Mouse (Mus musculus) hindbrain, embryonic 12.5 days (tissue): ENCODE results near the gene Rnf44. TPM values are rescaled to one million over a fixed set of nuclear protein-coding genes. Genes with fewer than 3 reads are reported as not detected.
A peak's percentile ranks its signal among the peaks of the same experiment; 100 is the strongest.

Source experiments
- ATAC-seq: fragments of 200-750 bp; cut with Nextera tagmentation; 2 replicates; pipeline ENCODE4 v1.8.0; 2017; ENCODE audit warnings: moderate TSS enrichment; ENCODE audit not compliant: low FRiP score
- H3K27ac ChIP-seq: fragments of 300-500 bp; sonication (generic); 2 replicates; pipeline ENCODE4 v1.5.1; 2016; ENCODE audit warnings: mild to moderate bottlenecking
- H3K27me3 ChIP-seq: fragments of 300-500 bp; sonication (generic); 2 replicates; pipeline ENCODE4 v1.6.1; 2016; ENCODE audit warnings: mild to moderate bottlenecking
- H3K36me3 ChIP-seq: fragments of 300-500 bp; sonication (generic); 2 replicates; pipeline ENCODE4 v1.6.1; 2016; ENCODE audit warnings: mild to moderate bottlenecking
- H3K4me1 ChIP-seq: fragments of 300-500 bp; sonication (generic); 2 replicates; pipeline ENCODE4 v1.6.1; 2016
- H3K4me2 ChIP-seq: fragments of 300-500 bp; sonication (generic); replicated peaks from 2 replicates; pipeline ENCODE4 v1.6.1; 2016; ENCODE audit warnings: mild to moderate bottlenecking
- H3K4me3 ChIP-seq: fragments of 300-500 bp; sonication (generic); 2 replicates; pipeline ENCODE4 v1.5.1; 2016; ENCODE audit warnings: mild to moderate bottlenecking
- H3K9ac ChIP-seq: fragments of 300-500 bp; sonication (generic); 2 replicates; pipeline ENCODE4 v1.6.1; 2016; ENCODE audit warnings: mild to moderate bottlenecking, moderate library complexity
- H3K9me3 ChIP-seq: fragments of 300-500 bp; sonication (generic); replicated peaks from 2 replicates; pipeline ENCODE4 v1.6.1; 2016; ENCODE audit warnings: mild to moderate bottlenecking
- WGBS: fragments of 180-500 bp; shearing (Covaris S2); methylation state at CpG from one replicate; pipeline ENCODE4 v1.1.7; 2016; 5-methylcytosine and 5-hydroxymethylcytosine counted together
- polyA plus RNA-seq: library from polyadenylated mRNA; unstranded; fragments of >200 nt; fragmentation: Nextera tagmentation; extraction: Ambion mirVana; gene quantifications from 2 replicates; pipeline ENCODE4 v1.2.1, GENCODE M21; 2016

The Rnf44 gene
- polyA plus RNA-seq, 1 experiment from 2014 or later, result 95.6 TPM

- Histone ChIP-seq H3K9me3 (no peaks in the 10 kb centered on the region), H3K36me3 (peaks cover 55% of the 10 kb centered on the region), H3K4me1 (peaks cover 36% of the 10 kb centered on the region), H3K27ac (no peak overlapping the region), H3K4me2 (peak overlapping the region; percentile 95), H3K4me3 (0 out of 2 replicates have a peak overlapping the region, but pooled peaks have one; percentile 91), H3K9ac (peak overlapping the region; percentile 98), H3K27me3 (no peaks in the 10 kb centered on the region)
- ATAC-seq, result no peak
- 78% methylated on average over 3 of the region's 3 CpGs for WGBS
Observed at GRCm38 (mm10) chr13:54684140-54684896, 9.4 kb downstream of the Rnf44 start.

GRCm38 (mm10) chr13:54683301-54683700 lies 10.4 kb downstream of the Rnf44 start:
- 98% methylated on average over 3 of the region's 3 CpGs for WGBS
- Histone ChIP-seq H3K27ac (no peak overlapping the region), H3K4me1 (peaks cover 31% of the 10 kb centered on the region), H3K4me3 (no peak overlapping the region), H3K9me3 (no peaks in the 10 kb centered on the region), H3K27me3 (no peaks in the 10 kb centered on the region), H3K9ac (no peak overlapping the region), H3K4me2 (no peak overlapping the region), H3K36me3 (peaks cover 64% of the 10 kb centered on the region)
- no peak for ATAC-seq

- Histone ChIP-seq H3K27ac (no peak overlapping the region), H3K36me3 (peaks cover 64% of the 10 kb centered on the region)
- no peak for ATAC-seq
Observed at GRCm38 (mm10) chr13:54681291-54681690, 12.4 kb downstream of the Rnf44 start.

DNA sequence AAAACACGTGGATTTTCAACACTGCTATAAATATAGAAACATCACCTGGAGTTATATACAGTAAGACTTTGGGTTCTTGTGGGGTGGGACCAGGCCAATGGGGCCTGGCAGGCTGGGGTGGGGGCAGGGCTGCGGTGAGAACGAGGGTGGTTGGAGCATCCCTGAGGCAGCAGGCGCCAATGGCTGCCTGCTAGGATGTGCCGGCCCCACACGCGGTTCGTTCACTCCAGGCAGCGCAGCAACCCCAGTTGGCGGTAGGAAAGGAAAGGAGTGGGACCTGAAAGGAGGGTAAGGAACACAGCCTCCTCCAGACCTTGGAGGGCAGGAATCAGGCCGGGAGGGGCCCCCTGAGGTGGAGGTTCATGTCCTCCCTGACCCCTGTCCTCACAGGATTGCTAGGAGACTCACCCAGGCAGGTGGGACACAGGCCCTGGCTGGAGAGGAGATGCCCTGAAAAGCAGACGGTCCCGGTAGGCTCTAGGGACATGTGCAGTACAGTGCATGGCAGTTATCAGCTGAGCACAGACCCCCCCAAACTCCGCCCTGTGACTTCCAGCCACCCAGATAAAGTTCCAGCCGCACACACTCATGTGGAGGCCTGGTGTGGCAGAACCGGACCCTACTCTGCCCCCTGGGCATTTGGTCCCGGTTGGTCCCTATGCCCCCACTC lies 13.4 kb downstream of the Rnf44 start:
- no peaks in the 10 kb centered on the region for H3K9me3 ChIP-seq
- peaks cover 19% of the 10 kb centered on the region for H3K4me1 ChIP-seq
- H3K36me3 ChIP-seq, result peaks cover 64% of the 10 kb centered on the region
- no peak overlapping the region for H3K4me2 ChIP-seq
- no peak for ATAC-seq
- no peak overlapping the region for H3K27ac ChIP-seq
- no peak overlapping the region for H3K4me3 ChIP-seq
- no peak overlapping the region for H3K9ac ChIP-seq
- WGBS, result 80% methylated on average over 17 of the region's 17 CpGs
- H3K27me3 ChIP-seq, result no peaks in the 10 kb centered on the region

More at GRCm38 (mm10) chr13:54681291-54681690, 12.4 kb downstream of the Rnf44 start:
- H3K4me3 ChIP-seq, result no peak overlapping the region
- H3K9me3 ChIP-seq, result no peaks in the 10 kb centered on the region
- WGBS, result 88% methylated on average over 8 of the region's 8 CpGs
- H3K27me3 ChIP-seq, result no peaks in the 10 kb centered on the region
- H3K9ac ChIP-seq, result no peak overlapping the region
- peaks cover 29% of the 10 kb centered on the region for H3K4me1 ChIP-seq
- H3K4me2 ChIP-seq, result no peak overlapping the region

DNA sequence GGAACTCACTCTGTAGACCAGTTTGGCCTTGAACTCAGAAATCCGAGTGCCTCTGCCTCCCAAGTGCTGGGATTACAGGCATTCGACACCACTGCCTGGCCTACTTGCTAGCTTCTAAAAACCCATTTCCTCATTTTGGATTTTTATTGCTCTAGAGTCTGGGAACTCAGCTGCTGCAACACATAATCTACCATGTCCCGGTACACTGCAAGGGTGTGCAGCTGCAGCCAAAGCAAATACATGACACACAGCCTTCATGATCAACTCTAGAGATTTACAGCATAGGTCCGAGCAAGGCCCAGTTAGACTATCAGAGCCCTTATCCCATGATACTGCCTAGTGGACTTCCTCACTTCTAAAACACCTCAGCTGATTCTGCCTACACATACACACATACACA lies 15.4 kb downstream of the Rnf44 start:
- ATAC-seq, result no peak
- Histone ChIP-seq H3K36me3 (peaks cover 47% of the 10 kb centered on the region), H3K27me3 (no peaks in the 10 kb centered on the region), H3K9me3 (no peaks in the 10 kb centered on the region), H3K27ac (0 out of 2 replicates have a peak overlapping the region, but pooled peaks have one; percentile 12), H3K4me1 (0 out of 2 replicates have a peak, but pooled peaks cover 4% of the 10 kb centered on the region), H3K9ac (no peak overlapping the region), H3K4me3 (no peak overlapping the region), H3K4me2 (no peak overlapping the region)
- 85% methylated on average over 4 of the region's 4 CpGs for WGBS

DNA sequence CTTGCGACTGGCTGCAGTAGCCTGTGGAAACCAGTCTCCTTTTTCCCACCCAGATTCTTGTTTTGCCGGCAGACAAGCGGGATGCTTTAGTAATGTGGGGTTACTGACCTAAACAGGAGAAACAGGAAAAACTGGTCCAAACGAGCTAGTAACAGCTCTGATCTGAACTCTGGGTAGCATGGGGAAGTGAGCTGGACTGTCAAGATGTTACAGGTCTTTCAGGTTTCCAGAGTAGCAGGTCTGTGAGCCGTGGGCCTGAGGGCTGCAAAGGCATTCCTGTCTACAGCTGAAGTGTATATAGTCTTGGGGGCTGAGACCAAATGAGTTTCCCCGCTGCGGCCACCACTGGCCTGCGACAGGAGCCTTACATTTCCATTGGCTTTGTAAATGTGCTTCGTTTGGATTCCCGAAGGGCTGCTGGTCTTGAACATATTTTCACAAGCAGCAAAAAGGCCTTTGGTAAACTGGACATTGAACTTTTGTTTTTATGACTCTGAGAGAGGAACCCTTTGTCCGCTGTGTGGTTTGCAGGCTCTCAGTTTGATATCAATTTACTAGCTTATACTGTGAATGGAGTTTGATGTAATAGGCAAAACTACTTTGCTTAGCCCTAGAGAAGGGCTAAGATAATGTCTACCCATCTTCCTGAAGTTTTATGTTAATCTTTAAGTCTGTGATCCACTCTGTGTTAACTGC lies 17.7 kb downstream of the Rnf44 start:
- Histone ChIP-seq H3K9ac (no peak overlapping the region), H3K27me3 (no peaks in the 10 kb centered on the region), H3K4me3 (no peak overlapping the region), H3K36me3 (peaks cover 24% of the 10 kb centered on the region), H3K9me3 (no peaks in the 10 kb centered on the region), H3K27ac (no peak overlapping the region), H3K4me2 (no peak overlapping the region), H3K4me1 (0 out of 2 replicates have a peak, but pooled peaks cover 2% of the 10 kb centered on the region)
- 58% methylated on average over 11 of the region's 11 CpGs for WGBS
- no peak for ATAC-seq

GRCm38 (mm10) chr13:54670491-54670890 lies 23.2 kb downstream of the Rnf44 start:
- Histone ChIP-seq H3K4me1 (no peaks in the 10 kb centered on the region), H3K4me2 (no peak overlapping the region), H3K9ac (no peak overlapping the region), H3K4me3 (no peak overlapping the region), H3K27ac (no peak overlapping the region), H3K9me3 (no peaks in the 10 kb centered on the region), H3K27me3 (no peaks in the 10 kb centered on the region), H3K36me3 (peaks cover 10% of the 10 kb centered on the region)
- WGBS, result 71% methylated on average over 2 of the region's 2 CpGs
- no peak for ATAC-seq

DNA sequence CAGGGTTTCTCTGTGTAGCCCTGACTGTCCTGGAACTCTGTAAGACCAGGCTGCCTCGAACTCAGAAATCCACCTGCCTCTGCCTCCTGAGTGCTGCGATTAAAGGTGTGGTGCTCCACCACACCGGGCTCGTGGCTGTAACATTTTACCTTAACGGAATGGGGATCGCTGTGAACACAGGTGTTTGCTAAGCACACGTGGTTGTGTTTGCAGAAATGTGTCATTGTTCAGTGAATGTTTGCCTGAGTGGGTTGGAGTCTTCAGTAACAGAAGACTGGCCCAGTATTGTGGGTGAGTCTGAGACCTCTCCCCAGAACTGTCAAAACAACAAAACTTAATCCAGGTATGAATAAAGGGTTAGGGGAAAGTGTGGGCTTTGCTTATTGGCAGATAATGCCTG lies 28.6 kb downstream of the Rnf44 start:
- Histone ChIP-seq H3K36me3 (peaks cover 47% of the 10 kb centered on the region), H3K9ac (no peak overlapping the region), H3K27me3 (no peaks in the 10 kb centered on the region), H3K4me3 (no peak overlapping the region), H3K4me1 (no peaks in the 10 kb centered on the region), H3K9me3 (no peaks in the 10 kb centered on the region), H3K27ac (no peak overlapping the region), H3K4me2 (no peak overlapping the region)
- WGBS, result 97% methylated on average over 7 of the region's 7 CpGs
- ATAC-seq, result no peak

GRCm38 (mm10) chr13:54664509-54664908 lies 29.2 kb downstream of the Rnf44 start:
- 93% methylated on average over 1 of the region's 1 CpGs for WGBS
- H3K27me3 ChIP-seq, result no peaks in the 10 kb centered on the region
- H3K27ac ChIP-seq, result no peak overlapping the region
- no peak overlapping the region for H3K9ac ChIP-seq
- peaks cover 47% of the 10 kb centered on the region for H3K36me3 ChIP-seq
- ATAC-seq, result no peak
- no peaks in the 10 kb centered on the region for H3K9me3 ChIP-seq
- H3K4me1 ChIP-seq, result no peaks in the 10 kb centered on the region
- H3K4me3 ChIP-seq, result no peak overlapping the region
- no peak overlapping the region for H3K4me2 ChIP-seq

DNA sequence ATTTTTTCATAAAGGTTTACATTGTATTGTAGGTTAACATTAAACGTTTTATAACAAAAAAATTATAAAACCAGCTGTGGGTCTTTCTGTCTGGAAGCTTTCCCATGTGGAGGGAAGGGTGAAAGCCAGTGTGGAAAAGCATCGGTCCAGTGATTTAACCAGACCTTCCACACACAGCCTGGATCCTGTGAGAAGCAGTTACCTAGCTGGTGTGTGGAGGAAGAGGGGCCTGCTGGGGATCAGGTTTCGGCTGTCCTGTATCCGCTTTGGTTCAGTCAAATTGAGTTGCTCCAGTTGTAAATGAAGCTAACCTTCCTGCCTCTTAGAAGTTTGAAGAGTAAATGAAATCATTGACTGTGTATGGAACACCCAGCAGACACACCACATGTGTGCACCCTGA lies 29.7 kb downstream of the Rnf44 start:
- no peak overlapping the region for H3K4me3 ChIP-seq
- peaks cover 50% of the 10 kb centered on the region for H3K36me3 ChIP-seq
- no peaks in the 10 kb centered on the region for H3K4me1 ChIP-seq
- 83% methylated on average over 4 of the region's 4 CpGs for WGBS
- ATAC-seq, result no peak
- no peaks in the 10 kb centered on the region for H3K9me3 ChIP-seq
- H3K4me2 ChIP-seq, result no peak overlapping the region
- H3K9ac ChIP-seq, result no peak overlapping the region
- H3K27ac ChIP-seq, result no peak overlapping the region
- no peaks in the 10 kb centered on the region for H3K27me3 ChIP-seq

GRCm38 (mm10) chr13:54661358-54661757 lies 32.3 kb downstream of the Rnf44 start:
- H3K4me1 ChIP-seq, result no peaks in the 10 kb centered on the region
- no peak overlapping the region for H3K9ac ChIP-seq
- 80% methylated on average over 12 of the region's 12 CpGs for WGBS
- no peaks in the 10 kb centered on the region for H3K9me3 ChIP-seq
- H3K36me3 ChIP-seq, result peaks cover 68% of the 10 kb centered on the region
- H3K4me3 ChIP-seq, result no peak overlapping the region
- no peak overlapping the region for H3K4me2 ChIP-seq
- ATAC-seq, result no peak
- H3K27me3 ChIP-seq, result no peaks in the 10 kb centered on the region
- no peak overlapping the region for H3K27ac ChIP-seq

- Histone ChIP-seq H3K27me3 (no peaks in the 10 kb centered on the region), H3K9ac (no peak overlapping the region), H3K4me2 (no peak overlapping the region), H3K9me3 (no peaks in the 10 kb centered on the region), H3K27ac (no peak overlapping the region), H3K4me1 (no peaks in the 10 kb centered on the region), H3K36me3 (peaks cover 71% of the 10 kb centered on the region), H3K4me3 (no peak overlapping the region)
- ATAC-seq, result no peak
- 46% methylated on average over 5 of the region's 5 CpGs for WGBS
Observed at GRCm38 (mm10) chr13:54660877-54661276, 32.8 kb downstream of the Rnf44 start.
